Mouse (Mus musculus) gastrocnemius, postnatal 36 days (tissue): ENCODE results near the gene Gm21833. TPM values are rescaled to one million over a fixed set of nuclear protein-coding genes. Genes with fewer than 3 reads are reported as not detected.
"Not testable (repeated sequence)": the region's sequence is repeated elsewhere in the genome, so short reads cannot be mapped to it uniquely, and the experiment has no call there.

Source experiments
- DNase-seq, 2 experiments: peaks; one replicate each; pipeline ENCODE4 v3.0.0; 2022
- intact Hi-C: fragments of 180-260 bp; cut with DNase I; formaldehyde crosslinking; loops from one replicate; pipeline ENCODE4 v1.15.1; 2025
- long read RNA-seq, 2 experiments: library from polyadenylated mRNA; stranded (forward); transcript quantifications; one replicate each; pipeline ENCODE4 v2.0.0; 2021
- total RNA-seq, 2 experiments: library from RNA; stranded (reverse); gene quantifications; 2 replicates each; pipeline ENCODE4 v1.2.3; 2021

Gm21833 gene
- not detected for total RNA-seq
- long read RNA-seq, experiment 1, result 0 reads
- long read RNA-seq, experiment 2, result 0 reads

DNA sequence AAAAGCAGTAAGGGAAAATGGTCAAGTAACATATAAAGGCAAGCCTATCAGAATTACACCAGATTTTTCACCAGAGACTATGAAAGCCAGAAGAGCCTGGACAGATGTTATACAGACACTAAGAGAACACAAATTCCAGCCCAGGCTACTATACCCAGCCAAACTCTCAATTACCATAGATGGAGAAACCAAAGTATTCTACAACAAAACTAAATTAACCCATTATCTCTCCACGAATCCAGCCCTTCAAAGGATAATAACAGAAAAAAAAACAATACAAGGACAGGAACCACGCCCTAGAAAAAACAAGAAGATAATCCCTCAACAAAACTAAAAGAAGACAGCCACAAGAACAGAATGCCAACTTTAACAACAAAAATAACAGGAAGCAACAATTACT is at the start of gene Gm21833:
Gene Gm21833, plus strand, starts transcription at position 301 of the 400 bp plus-strand sequence.
- DNase-seq, intact Hi-C loops: not testable (repeated sequence)

DNA sequence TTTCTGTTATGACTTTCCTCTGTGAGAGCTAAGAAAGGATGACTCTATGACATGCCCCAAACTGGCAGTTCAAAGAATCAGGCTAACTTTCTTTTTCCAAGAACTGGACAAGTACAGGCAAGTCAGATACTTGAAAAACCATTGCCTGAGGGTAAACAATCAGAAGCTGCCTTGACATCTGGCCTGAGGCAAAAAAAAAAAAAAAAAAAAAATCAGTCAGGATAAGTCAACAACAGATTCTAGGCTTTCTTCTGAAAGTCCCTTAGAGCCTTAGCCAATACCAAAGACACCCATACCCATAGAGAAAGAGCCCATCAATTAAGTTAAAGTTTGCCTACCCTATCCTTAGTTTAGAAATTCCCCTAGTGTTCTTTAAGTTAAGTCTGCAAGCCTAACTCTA is 38.7 kb upstream of the Gm21833 start:
- intact Hi-C loops, result no loop called here
- DNase-seq, result no peak

GRCm38 (mm10) chr16:82796489-82796888 is 31.7 kb upstream of the Gm21833 start:
- intact Hi-C loops, result no loop called here
- DNase-seq, result no peak

GRCm38 (mm10) chr16:82815255-82815654 is 12.9 kb upstream of the Gm21833 start:
- intact Hi-C loops, result no loop called here

GRCm38 (mm10) chr16:82816615-82817014 is 11.6 kb upstream of the Gm21833 start:
- no peak for DNase-seq
- intact Hi-C loops, result no loop called here

More at GRCm38 (mm10) chr16:82815255-82815654, 12.9 kb upstream of the Gm21833 start:
- DNase-seq, result no peak

DNA sequence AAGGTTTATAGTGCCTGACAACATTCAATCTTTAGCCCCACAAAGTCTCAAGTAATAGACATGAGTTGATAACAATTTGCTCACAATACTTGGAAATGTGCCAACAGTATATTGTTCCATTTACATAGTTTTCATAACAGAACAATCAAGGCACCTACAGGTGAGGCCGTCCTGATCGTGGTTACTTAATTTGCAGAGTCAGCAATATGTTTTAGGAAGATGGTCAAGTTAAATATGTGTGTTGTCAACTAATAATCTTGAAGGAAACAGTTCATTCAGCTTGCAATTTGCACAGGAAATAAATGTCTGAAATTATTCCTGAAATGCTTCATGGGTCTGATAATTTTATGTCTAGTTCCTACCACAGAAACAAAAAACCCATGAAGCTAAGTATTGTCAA is 27.6 kb downstream of the Gm21833 start:
- DNase-seq, result no peak
- intact Hi-C loops, result no loop called here

DNA sequence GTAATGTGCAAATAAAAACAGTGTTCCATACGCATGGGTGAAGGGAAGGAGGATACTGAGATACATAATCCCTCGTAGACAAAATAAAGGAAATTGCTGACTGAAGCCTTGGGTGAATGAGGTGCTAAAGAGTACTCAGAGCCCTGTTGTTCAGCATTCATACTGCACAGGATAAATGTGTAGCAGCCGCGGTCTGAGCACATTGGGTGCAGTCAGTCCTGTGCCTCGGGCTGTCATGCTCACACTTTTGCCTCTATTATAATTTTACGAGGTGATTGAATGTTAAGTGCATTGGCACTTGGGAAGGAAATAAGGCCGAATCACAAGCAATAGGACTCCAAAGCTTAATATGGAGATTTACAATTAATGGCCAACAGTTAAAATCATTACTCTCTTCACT is 36.4 kb downstream of the Gm21833 start:
- intact Hi-C loops, result no loop called here
- no peak for DNase-seq
